Comparison of ENCODE assay signal across 21 mouse cellular contexts in the genomic region with DNA sequence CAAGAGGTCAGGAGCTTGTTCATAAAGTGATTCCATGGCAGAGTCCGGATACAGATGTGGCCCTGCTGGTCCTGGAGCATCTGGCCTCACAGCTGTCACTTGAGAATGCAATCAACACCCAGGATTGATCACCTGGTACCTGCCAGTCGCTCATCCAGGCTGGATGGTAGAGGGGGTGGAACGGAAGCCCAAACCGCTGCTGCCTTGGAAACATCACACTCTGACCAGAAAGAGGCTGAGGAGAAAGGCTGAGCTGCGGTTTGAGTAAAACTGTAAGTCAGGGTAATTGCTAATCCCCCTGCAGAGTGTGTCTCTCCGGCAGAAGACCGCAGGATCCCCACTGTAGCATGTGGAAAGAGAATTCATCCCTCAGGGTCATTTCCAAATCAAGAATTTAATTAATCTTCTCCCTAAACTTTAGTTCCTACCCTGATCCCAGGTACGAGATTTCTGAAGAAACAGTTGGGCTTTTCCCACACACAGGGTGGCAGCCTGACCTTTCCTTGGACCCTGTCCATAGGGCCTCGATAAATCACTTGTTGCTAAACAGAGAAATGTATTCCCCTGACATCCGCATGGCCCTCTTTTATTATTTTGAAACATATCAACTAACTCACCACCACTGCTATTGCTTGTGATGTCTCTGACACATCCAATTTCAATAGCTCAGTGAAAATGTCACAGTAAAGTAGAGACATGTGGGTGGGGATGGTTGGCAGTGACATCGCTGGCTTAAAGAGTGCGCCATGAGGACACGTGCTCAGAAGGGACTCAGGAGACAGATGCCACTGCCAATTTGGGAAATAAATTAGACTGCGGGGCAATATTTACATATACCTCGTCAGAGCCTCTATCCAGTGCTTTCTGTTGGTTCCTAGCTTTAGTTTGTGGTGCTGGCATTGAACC.
DNase-seq lines count a peak whose midpoint lies in the region; ATAC-seq lines count a peak whose summit lies in the region.
"Had no signal": no experiment of that assay in that cellular context is flagged by ENCODE, and none has a peak within 500 bp of the region (broad histone marks: within the 10 kb centered on the region; RNA-seq: fewer than 3 reads in every experiment).

No protein-coding gene starts in this region.

- H3K27ac ChIP-seq in midbrain, embryonic 11.5 days (ENCODE audit: low read depth, low read length), result no peak overlapping the region
- no peak overlapping the region for H3K27ac ChIP-seq in midbrain, embryonic 14.5 days (replicated peaks; ENCODE audit: low read depth, low read length)
- H3K27ac ChIP-seq: embryonic facial prominence, embryonic 15.5 days; forebrain, embryonic 10.5 days; heart, embryonic 13.5 days; hindbrain, embryonic 14.5 days; kidney, postnatal 0 days; neural tube, embryonic 15.5 days had no signal

- no peaks in the 10 kb centered on the region for H3K27me3 ChIP-seq in midbrain, embryonic 11.5 days (ENCODE audit: control insufficient read depth, insufficient read depth, low read length)
- no peaks in the 10 kb centered on the region for H3K27me3 ChIP-seq in midbrain, embryonic 14.5 days (ENCODE audit: control insufficient read depth, insufficient read depth, low read length)
- H3K27me3 ChIP-seq: embryonic facial prominence, embryonic 15.5 days; heart, embryonic 13.5 days; neural tube, embryonic 15.5 days had no signal

- H3K4me1 ChIP-seq in midbrain, embryonic 11.5 days (ENCODE audit: control insufficient read depth, insufficient read depth, low read length), result peaks cover 4% of the 10 kb centered on the region; the same call in 1 of the 2 replicates
- peaks cover 9% of the 10 kb centered on the region for H3K4me1 ChIP-seq in midbrain, embryonic 14.5 days (ENCODE audit: control insufficient read depth, insufficient read depth, low read length)

- no peak overlapping the region for H3K4me3 ChIP-seq in midbrain, embryonic 11.5 days (ENCODE audit: low read depth, low read length)
- no peak overlapping the region for H3K4me3 ChIP-seq in midbrain, embryonic 14.5 days (replicated peaks; ENCODE audit: low read depth, low read length)
- H3K4me3 ChIP-seq: embryonic facial prominence, embryonic 15.5 days; forebrain, embryonic 10.5 days; heart, embryonic 13.5 days; neural tube, embryonic 15.5 days had no signal

- H3K4me2 ChIP-seq in midbrain, embryonic 11.5 days, result no peak overlapping the region
- no peak overlapping the region for H3K4me2 ChIP-seq in midbrain, embryonic 14.5 days (ENCODE audit: low read length)
- H3K4me2 ChIP-seq: embryonic facial prominence, embryonic 15.5 days; heart, embryonic 13.5 days; hindbrain, embryonic 14.5 days; neural tube, embryonic 15.5 days had no signal

- H3K36me3 ChIP-seq in midbrain, embryonic 11.5 days (ENCODE audit: control insufficient read depth, insufficient read depth, low read length), result no peaks in the 10 kb centered on the region
- no peaks in the 10 kb centered on the region for H3K36me3 ChIP-seq in midbrain, embryonic 14.5 days (ENCODE audit: control insufficient read depth, insufficient read depth, low read length)
- H3K36me3 ChIP-seq: embryonic facial prominence, embryonic 15.5 days; forebrain, embryonic 10.5 days; heart, embryonic 13.5 days; neural tube, embryonic 15.5 days had no signal

- 81% methylated on average over 15 of the region's 15 CpGs for WGBS in midbrain, embryonic 11.5 days
- 77% methylated on average over 15 of the region's 15 CpGs for WGBS in midbrain, embryonic 14.5 days

- peak; percentile 68 for DNase-seq in adrenal gland, postnatal 10 days
- DNase-seq in adrenal gland, postnatal 4 days (ENCODE audit: low spot score in 2 of 2), result no peak
- peak; percentile 78 for DNase-seq in midbrain, embryonic 11.5 days (ENCODE audit: low spot score, missing footprints)
- no peak for DNase-seq in midbrain, embryonic 14.5 days
- DNase-seq in induced T-regulatory cell, adult 2 months (ENCODE audit: low read depth), result peak; percentile 68
- no peak for DNase-seq in MN1 (ENCODE audit: low spot score)
- DNase-seq in frontal cortex, adult 2 months (ENCODE audit: extremely low spot score in 1 of 2, low spot score in 1 of 2), result no peak
- DNase-seq: cerebellum, adult 11 months; cerebellum, postnatal 14 days; kidney, adult 11 months; lung, adult 18-20 months; lung, postnatal 14 days; spleen, adult 18-20 months; thymus, postnatal 4 days had no signal

- H3K9me3 ChIP-seq in midbrain, embryonic 11.5 days (ENCODE audit: control insufficient read depth, low read length), result no peaks in the 10 kb centered on the region
- H3K9me3 ChIP-seq in midbrain, embryonic 14.5 days (ENCODE audit: control insufficient read depth, low read length), result no peaks in the 10 kb centered on the region
- H3K9me3 ChIP-seq: embryonic facial prominence, embryonic 15.5 days; forebrain, embryonic 10.5 days; neural tube, embryonic 15.5 days had no signal

- H3K9ac ChIP-seq in midbrain, embryonic 11.5 days (ENCODE audit: low read length), result no peak overlapping the region
- no peak overlapping the region for H3K9ac ChIP-seq in midbrain, embryonic 14.5 days (replicated peaks; ENCODE audit: low read length)
- H3K9ac ChIP-seq: embryonic facial prominence, embryonic 15.5 days; heart, embryonic 13.5 days; hindbrain, embryonic 14.5 days; neural tube, embryonic 15.5 days had no signal

- ATAC-seq in midbrain, embryonic 11.5 days (ENCODE audit: low FRiP score), result no peak
- ATAC-seq in midbrain, embryonic 14.5 days (ENCODE audit: low FRiP score, low TSS enrichment), result no peak
- ATAC-seq: midbrain, embryonic 16.5 days had no signal

Comparison
In these comparisons a context has a peak if more than half of its experiments do, and no peak if none do; other contexts are left out.
1. DNase-seq: peak in adrenal gland, postnatal 10 days (single experiment), midbrain, embryonic 11.5 days (single experiment) and induced T-regulatory cell, adult 2 months (single experiment); none in adrenal gland, postnatal 4 days (0 of 2), midbrain, embryonic 14.5 days (single experiment), MN1 (single experiment) and frontal cortex, adult 2 months (0 of 2).